Mouse (Mus musculus) layer of hippocampus, adult 2 months (tissue): ENCODE results near the gene Map4k2. TPM values are rescaled to one million over a fixed set of nuclear protein-coding genes. Genes with fewer than 3 reads are reported as not detected.
"Not testable (repeated sequence)": the region's sequence is repeated elsewhere in the genome, so short reads cannot be mapped to it uniquely, and the experiment has no call there.

Experiments used
- DNase-seq, 2 experiments: peaks; one replicate each; pipeline ENCODE4 v3.0.0; 2022; ENCODE audit warnings: low spot score in 2 of 2
- H3K27ac ChIP-seq: fragments of 200-600 bp; 2 replicates; pipeline ENCODE4 v1.8.1; 2022
- H3K4me3 ChIP-seq: fragments of 200-600 bp; 2 replicates; pipeline ENCODE4 v1.8.1; 2022; ENCODE audit warnings: mild to moderate bottlenecking
- CTCF ChIP-seq: fragments of 200-600 bp; conservative IDR thresholded peaks from 2 replicates; pipeline ENCODE4 v1.8.1; 2022; ENCODE audit warnings: antibody characterized with exemption, mild to moderate bottlenecking, moderate library complexity
- total RNA-seq, 2 experiments: library from RNA; stranded (reverse); gene quantifications; 2 replicates each; pipeline ENCODE4 v1.2.3; 2021

Gene Map4k2
- total RNA-seq, 2 experiments from 2014 or later, result 81.9 to 105 TPM

DNA sequence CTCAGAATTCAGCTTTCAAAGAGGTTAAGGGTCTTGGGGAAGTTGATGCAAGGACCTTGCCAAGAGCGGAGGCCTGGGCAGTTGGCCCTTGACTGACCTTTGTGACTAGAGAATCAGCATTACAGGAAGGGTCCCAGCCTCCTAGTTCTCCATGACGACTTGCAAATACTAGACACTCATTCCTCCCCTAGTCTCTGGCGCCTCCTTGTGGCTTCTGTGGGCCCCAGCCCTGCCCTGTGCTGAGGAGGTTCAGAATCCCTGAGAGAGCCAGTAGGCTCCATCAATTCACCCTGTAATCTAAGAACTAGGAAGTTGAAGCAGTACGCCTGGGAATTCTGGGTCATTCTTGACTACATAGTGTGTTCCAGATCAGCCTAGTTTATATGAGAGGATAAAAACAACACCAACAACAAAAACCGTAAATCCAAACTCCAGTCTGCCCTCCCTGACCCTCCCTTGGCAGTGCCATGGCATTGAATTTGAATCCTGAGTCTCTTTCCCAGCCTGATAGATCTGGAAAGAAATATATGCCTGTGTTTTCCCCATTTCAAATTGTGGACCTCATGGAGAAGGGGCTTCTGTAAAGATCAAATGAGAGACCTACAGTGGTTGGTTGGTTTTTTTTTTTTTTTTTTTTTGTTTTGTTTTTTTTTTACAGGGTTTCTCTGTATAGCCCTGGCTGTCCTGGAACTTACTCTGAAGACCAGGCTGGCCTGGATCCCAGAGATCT is 36.0 kb upstream of the Map4k2 start:
- peak; percentile 99 for TF ChIP-seq CTCF
- DNase-seq, result peak; percentile 86 to 93
- peak overlapping the region; percentile 86 for H3K27ac ChIP-seq
- no peak overlapping the region for H3K4me3 ChIP-seq

DNA sequence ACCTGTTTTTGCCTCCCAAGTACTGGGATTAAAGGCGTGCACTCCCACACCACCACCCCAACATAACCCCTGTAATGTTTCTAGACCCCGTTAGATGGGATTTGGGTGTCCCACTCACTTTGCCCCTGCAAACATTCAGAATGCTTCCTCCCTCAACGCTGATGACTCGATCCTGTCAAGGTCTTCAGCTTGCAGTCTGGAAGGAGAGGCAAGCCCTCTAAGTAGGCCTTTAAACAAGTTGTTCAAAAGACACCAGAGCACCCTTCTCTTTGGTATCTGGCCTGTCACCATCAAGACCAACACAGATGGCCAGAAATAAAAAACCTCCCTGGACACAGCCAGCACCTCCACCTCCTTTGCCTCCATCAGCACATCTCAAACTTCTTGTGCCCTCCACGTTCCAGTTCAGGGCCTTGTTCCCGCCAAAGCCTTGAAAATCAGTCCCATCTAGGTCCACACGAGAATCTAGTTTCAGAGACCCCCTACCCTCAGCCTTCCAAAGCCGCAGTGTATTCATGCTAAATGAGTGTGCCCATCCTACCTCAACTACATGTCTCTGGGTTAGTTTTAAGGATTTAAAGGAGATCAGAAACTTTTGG is 35.3 kb upstream of the Map4k2 start:
- DNase-seq, result no peak
- Histone ChIP-seq H3K4me3 (peak overlapping the region; percentile 60; the same call in 1 of the 2 replicates), H3K27ac (peak overlapping the region; percentile 77; the same call in 1 of the 2 replicates)
- no peak for TF ChIP-seq CTCF

DNA sequence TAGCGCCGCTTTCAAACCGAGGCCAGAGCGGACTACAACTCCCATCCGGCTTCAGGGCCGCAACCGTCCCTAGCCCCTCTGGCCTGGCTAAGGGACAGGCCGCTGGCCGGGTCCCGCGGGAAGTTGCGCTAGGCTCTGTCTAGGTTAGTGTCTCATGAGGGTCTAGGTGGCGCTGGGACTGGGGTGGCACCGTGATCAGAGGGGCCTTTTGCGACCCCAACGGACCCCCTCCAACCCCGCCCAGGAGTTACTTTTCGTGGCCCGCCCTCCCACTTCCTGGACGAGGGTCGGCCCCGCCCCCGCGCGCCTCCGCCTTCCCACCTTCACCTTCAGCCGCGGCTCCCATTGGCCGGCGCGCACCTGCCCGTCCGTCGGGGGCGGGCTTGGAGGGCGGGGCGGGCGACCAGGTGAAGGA is 34.8 kb upstream of the Map4k2 start, which contains the start of gene Cdc42bpg:
Cdc42bpg (plus strand) TSS at position 320 of the 415 bp plus-strand sequence.
- H3K27ac ChIP-seq, result peak within 1 kb of the TSS; percentile 77
- no peak for DNase-seq
- no peak for TF ChIP-seq CTCF

DNA sequence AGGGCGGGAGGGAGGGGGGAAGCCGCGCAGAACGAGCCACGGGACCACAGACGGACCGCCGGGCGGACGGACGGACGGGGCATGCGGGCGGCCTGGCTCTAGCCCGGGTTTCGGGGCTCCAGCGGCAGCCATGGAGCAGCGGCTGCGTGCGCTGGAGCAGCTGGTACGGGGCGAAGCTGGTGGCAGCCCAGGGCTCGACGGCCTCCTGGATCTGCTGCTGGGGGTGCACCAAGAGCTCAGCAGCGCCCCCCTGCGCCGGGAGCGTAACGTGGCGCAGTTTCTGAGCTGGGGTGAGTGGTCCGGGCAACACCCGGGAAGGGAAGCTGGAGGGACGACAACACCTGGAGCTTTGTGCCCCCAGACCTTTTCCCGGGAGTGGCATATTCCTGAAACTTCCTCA is 34.3 kb upstream of the Map4k2 start:
- TF ChIP-seq CTCF, result peak; percentile 86
- Histone ChIP-seq H3K4me3 (peak overlapping the region; percentile 60), H3K27ac (peak overlapping the region; percentile 77; the same call in 1 of the 2 replicates)
- peak in 1 of 2 experiments; percentile 67 for DNase-seq

More for the DNA sequence above, 34.8 kb upstream of the Map4k2 start, which contains the start of gene Cdc42bpg:
- H3K4me3 ChIP-seq, result peak within 1 kb of the TSS; percentile 60

DNA sequence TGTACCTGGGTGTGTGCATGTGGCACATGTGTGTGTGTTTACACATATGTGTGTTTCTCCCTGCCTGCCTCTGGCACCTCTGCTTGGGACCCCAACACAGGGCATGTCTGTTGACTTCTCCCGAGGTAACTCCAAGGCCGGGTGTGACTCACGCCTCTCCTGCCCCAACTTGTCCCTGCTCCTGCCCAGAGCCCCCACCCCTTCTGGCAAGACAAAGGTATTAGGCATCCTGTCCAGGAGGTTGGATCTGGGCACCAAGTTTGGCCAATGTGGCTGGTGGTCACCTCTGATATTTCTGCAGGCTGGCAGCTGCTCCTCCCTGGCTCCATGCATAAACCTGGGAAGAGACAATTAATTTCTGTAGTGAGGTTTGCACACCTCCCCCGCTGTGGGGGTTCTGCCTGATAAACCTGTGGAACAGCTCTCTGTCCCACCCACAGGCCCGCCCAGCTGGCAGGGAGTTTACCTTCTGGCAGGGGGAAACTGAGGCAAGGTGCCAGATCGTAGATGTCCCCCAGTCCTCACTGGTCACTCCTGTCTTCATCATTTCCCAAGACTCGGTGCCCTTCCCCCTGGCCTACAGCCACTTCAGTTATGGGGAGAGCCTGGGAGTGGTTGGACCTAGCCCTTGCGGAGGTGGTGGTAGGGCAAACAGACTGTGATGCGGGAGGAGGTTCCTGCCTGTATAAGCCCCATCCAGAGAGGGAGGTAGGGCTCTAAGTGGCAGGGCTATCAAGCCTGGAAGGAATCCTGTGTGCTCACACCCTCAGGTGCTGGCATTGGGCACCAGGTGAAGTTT is 33.0 kb upstream of the Map4k2 start:
- no peak for TF ChIP-seq CTCF
- DNase-seq, result no peak
- peak overlapping the region; percentile 36; the same call in 1 of the 2 replicates for H3K27ac ChIP-seq
- no peak overlapping the region for H3K4me3 ChIP-seq

DNA sequence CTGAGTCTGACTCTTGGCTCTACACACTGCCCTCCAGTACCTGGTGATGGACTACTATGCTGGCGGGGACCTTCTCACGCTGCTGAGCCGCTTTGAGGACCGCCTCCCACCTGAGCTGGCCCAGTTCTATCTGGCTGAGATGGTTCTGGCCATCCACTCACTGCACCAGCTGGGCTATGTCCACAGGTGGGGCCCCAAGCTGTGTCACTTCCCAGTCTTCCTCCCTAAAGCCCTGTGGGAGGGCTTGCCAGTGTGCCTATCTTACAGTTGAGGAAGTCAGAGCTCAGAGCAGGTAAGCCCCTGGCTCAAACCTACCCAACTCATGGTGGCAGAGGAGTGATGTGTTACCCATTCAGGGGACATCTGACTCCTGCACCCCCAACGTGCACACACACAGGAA is 30.8 kb upstream of the Map4k2 start:
- Histone ChIP-seq H3K27ac (no peak overlapping the region), H3K4me3 (no peak overlapping the region)
- TF ChIP-seq CTCF, result no peak
- DNase-seq, result no peak

DNA sequence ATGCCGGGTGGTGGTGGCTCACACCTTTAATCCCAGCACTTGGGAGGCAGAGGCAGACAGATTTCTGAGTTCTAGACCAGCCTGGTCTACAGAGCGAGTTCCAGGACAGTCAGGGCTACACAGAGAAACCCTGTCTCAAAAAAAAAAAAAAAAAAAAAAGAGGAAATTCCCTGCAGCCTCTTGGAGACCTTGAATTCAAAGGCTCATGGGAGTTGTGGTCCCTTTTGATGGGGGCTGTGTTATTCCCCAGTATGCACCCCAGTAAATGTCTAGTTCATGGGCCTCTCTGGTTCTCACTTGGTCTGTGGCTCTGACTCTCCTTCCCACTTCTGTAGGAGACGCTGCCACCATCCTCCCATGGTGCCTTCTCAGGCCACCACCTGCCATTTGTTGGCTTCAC is 29.2 kb upstream of the Map4k2 start:
- DNase-seq, H3K27ac ChIP-seq, H3K4me3 ChIP-seq: not testable (repeated sequence)

DNA sequence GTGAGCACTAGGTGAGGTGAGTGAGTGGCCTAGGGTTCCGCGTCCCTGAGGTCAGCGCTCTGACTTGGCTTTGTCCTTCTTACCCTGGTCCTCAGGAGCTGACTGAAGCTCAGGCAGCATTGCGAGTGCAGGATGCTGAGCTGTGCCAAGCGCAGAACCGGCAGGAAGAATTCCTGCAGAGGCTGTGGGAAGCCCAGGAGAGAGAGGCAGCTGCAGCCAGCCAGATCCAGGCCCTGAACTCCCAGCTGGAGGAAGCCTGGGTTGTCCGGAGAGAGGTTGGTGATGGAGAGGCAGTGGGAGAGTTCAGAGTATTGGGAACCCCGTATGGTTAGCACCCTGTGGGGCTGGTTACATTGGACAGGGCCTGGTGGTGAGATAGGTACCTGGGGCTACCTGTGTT is 27.1 kb upstream of the Map4k2 start:
- no peak overlapping the region for H3K27ac ChIP-seq
- no peak for DNase-seq
- no peak for TF ChIP-seq CTCF
- H3K4me3 ChIP-seq, result no peak overlapping the region

DNA sequence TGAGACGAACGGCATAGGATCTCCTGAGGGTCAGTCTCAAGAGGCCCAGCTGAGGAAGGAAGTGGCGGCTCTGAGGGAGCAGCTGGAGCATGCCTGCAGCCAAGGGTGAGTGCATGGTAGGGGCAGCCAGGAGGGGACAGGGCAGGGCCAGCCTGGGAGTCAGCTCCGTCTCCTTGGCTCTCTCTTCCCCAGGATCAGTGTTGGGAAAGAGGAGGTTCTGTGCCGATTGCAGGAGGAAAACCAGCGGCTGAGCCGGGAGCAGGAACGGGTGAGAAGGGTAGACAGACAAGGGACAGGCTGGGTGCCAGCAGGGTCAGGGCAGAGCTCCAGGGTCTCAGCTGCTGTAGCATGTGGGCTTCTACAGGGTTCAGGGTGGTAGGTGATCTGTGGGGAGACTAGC is 26.4 kb upstream of the Map4k2 start:
- TF ChIP-seq CTCF, result no peak
- Histone ChIP-seq H3K27ac (no peak overlapping the region), H3K4me3 (no peak overlapping the region)
- no peak for DNase-seq

DNA sequence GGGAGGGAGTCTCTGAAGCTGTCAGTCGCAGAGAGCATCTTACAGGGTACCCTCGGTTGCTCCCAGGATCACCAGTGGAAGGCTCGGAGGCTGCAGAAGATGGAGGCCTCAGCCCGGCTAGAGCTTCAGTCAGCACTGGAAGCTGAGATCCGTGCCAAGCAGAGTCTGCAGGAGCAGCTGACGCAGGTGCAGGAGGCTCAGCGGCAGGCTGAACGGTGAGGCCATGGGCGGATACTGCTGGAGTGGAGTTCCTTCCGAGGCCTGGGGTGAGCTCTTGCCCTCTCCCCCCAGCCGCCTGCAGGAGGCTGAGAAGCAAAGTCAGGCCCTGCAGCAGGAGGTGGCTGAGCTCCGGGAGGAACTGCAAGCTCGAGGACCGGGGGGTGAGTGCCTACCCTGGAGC is 25.4 kb upstream of the Map4k2 start:
- no peak for TF ChIP-seq CTCF
- H3K4me3 ChIP-seq, result no peak overlapping the region
- H3K27ac ChIP-seq, result no peak overlapping the region
- no peak for DNase-seq

DNA sequence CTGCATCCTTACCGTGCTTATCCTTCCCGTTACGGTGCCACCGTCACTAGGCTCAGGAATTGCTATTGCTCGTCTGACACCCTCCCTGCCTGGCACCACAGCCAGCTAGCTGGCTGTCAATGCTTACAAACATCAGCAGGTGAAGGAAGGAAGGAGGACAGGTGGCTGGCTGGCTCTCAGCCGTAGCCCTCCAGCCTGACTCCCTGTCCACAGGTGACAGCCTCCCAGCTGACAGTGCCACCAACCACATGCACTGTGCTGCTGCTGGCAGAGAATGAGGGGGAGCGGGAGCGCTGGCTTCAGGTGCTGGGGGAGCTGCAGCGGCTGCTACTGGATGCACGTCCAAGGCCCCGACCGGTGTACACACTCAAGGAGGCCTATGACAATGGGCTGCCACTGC is 22.8 kb upstream of the Map4k2 start:
- no peak for DNase-seq
- no peak for TF ChIP-seq CTCF
- no peak overlapping the region for H3K27ac ChIP-seq
- H3K4me3 ChIP-seq, result no peak overlapping the region

DNA sequence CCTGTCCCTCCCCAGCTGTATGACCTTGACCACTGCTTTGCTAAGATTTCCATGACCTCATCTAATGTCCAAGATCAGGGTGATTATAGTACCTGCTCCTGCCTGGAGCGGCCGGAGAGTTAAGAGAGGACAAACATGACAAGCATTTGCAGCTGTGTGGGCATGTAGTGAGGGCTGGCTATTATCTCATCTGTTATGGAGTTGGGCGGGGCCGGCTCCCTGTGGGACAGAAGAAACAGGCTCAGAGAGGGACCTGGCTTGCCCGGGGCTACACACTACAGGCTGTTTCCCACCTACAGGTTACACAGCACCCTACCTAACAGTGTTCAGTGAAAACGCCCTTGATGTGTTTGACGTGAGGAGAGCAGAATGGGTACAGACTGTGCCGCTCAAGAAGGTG is 19.6 kb upstream of the Map4k2 start:
- no peak for TF ChIP-seq CTCF
- no peak for DNase-seq
- Histone ChIP-seq H3K27ac (no peak overlapping the region), H3K4me3 (no peak overlapping the region)
